Mouse (Mus musculus): Measurements from ENCODE around the gene Bmyc.

GRCm38 (mm10) chr2:25666516-25666915 is 40.0 kb upstream of the Bmyc start:
- no peak for TF ChIP-seq POLR2A (IDR thresholded peaks at IDR 0.05; ENCODE audit: insufficient read depth, low read depth, low read length)
- no peak for TF ChIP-seq CTCF (IDR thresholded peaks at IDR 0.05)
- TF ChIP-seq EP300 (IDR thresholded peaks at IDR 0.05; ENCODE audit: insufficient read depth, low read depth, low read length), result no peak

All from heart, adult 2 months (tissue).